Mouse (Mus musculus): ENCODE data around the gene Col4a6.

DNA sequence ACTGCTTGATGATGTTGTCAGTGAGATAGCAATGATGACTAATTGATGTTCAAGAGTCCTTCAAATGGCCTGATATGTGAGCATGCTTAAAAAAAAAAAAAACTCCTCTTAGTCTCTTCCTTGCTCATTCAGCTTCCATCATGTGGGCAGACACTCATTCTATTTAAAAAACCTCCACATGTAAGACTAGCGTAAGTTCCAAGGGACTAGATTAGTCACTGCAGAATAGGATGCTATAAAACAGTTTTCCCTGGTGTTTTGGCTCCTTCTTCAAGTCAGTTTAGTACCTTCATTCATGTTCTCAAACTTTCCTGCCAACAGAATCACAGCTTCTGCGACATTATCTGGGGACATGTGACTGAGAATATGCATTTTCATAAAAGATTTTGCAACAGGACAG lies 145.8 kb downstream of the Col4a6 start:
- no peak for TF ChIP-seq CTCF (IDR thresholded peaks at IDR 0.05; ENCODE audit: insufficient read depth, low read depth, low read length)
- no peak for TF ChIP-seq POLR2A (IDR thresholded peaks at IDR 0.05; ENCODE audit: insufficient read depth, low read depth, low read length)

Data from olfactory bulb, adult 2 months (tissue).